Mouse (Mus musculus): Measurements from ENCODE around the gene BC003965. TPM values are rescaled to one million over a fixed set of nuclear protein-coding genes. Genes with fewer than 3 reads are reported as not detected.
"Not testable (repeated sequence)": the region's sequence is repeated elsewhere in the genome, so short reads cannot be mapped to it uniquely, and the experiment has no call there.

The BC003965 gene
- polyA plus RNA-seq, 1 experiment from 2014 or later: 25.1 TPM

DNA sequence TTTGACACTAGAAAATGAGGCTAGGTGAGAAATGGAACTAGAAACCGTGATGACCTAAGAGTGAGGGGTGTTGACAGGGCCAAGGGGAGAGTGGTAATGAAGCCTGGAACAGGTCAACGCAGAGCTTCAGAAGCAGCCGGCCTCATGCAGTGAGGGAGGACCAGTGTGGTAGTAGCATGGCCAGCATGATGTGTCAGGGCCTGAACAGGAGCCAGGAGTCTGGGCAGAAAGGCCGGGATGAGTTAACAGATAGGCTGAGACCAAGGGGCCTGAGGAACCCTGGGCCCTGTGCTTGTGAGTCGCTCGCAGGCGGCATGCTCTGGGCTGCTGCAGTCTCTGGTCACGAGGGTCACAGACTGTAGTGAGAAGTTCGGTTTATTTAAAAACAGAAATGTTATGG, 34.6 kb downstream of the BC003965 start:
- no peak overlapping the region for H3K4me2 ChIP-seq (ENCODE audit: low read length)
- ATAC-seq (ENCODE audit: insufficient number of reproducible peaks, insufficient read depth, low FRiP score, low read depth): no peak
- no peak overlapping the region for H3K9ac ChIP-seq (ENCODE audit: low read length)
- WGBS: 81% methylated on average over 9 of the region's 9 CpGs
- H3K4me1 ChIP-seq (ENCODE audit: control insufficient read depth in 2 of 2, insufficient read depth in 2 of 2, low read length in 2 of 2): peaks cover 2 to 13% of the 10 kb centered on the region in 2 experiments; a peak in 3 of 4 replicates
- no peaks in the 10 kb centered on the region for H3K27me3 ChIP-seq (ENCODE audit: control insufficient read depth, insufficient read depth, low read length)
- H3K4me3 ChIP-seq (ENCODE audit: control insufficient read depth in 1 of 2, insufficient read depth in 1 of 2, low read depth in 1 of 2, low read length in 2 of 2): no peak overlapping the region
- H3K9me3 ChIP-seq (ENCODE audit: control insufficient read depth, low read length): no peaks in the 10 kb centered on the region
- H3K27ac ChIP-seq (replicated peaks in 1 of 2; ENCODE audit: control insufficient read depth in 1 of 2, insufficient read depth in 1 of 2, low read depth in 2 of 2, low read length in 2 of 2): no peak overlapping the region
- H3K36me3 ChIP-seq (ENCODE audit: control insufficient read depth, insufficient read depth, low read length): peaks cover 49% of the 10 kb centered on the region

DNA sequence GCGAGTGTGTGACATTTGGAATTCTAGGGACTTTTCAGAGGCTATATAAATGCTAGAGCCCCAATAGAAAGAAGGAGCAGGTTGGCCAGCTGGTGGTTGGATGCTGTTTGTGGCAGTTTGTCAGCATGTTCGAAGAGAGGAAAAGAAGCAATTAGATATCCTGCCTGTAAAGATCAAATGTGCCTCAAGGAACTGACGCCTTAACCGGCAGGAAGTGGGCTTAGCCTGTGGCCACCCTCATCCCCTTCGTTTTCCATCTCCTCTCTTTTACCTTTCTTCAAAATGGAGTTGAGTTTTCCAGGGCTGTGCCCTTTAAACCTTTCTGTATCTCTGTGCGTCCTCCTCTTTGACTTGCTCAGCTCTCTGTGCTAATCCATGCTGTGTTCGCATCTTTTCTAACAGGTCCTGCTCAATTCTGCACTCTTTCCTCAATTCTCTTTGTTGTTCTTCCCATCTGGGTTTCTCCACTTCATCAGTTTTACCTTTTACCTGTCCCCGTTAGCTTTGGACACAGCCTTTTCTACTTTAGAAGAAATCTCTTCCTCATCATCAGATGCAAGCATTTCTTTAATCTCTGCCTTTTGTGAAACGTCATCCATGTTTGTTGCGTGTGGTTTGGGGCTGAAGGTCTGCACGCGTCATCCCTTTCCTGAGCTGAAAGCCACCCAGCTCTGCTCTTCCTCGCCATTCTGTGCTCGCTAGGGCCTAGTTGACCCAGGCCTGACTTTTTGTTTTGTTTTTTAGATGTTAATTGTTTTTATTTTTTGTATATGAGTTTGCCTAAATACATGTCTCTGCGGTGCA, 35.3 kb downstream of the BC003965 start:
- H3K36me3 ChIP-seq (ENCODE audit: control insufficient read depth, insufficient read depth, low read length): peaks cover 42% of the 10 kb centered on the region
- 88% methylated on average over 15 of the region's 15 CpGs for WGBS

DNA sequence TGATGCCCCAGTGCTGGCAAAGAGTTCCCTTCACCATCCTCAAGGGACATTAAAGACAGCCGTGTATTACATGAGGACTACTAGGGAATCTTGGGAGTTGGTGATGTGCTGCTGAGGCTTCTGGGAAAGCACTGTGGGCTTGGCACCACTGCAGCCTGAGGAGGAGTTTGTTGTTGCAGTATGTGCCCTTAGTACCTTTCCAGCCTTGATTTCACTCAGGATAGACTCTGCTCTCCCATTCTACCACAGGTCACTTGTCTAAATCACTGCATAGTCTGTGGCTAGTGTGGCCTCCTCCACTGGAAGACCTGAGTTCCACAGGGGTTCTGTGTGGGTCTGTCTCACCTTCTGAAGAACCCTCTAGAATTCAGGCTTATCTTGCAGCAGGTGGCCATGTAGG, 36.4 kb downstream of the BC003965 start:
- H3K36me3 ChIP-seq (ENCODE audit: control insufficient read depth, insufficient read depth, low read length): peaks cover 35% of the 10 kb centered on the region
- 70% methylated on average over 1 of the region's 1 CpGs for WGBS
- no peaks in the 10 kb centered on the region for H3K27me3 ChIP-seq (ENCODE audit: control insufficient read depth, insufficient read depth, low read length)
- H3K9ac ChIP-seq (ENCODE audit: low read length): no peak overlapping the region
- no peak for ATAC-seq (ENCODE audit: insufficient number of reproducible peaks, insufficient read depth, low FRiP score, low read depth)
- H3K9me3 ChIP-seq (ENCODE audit: control insufficient read depth, low read length): no peaks in the 10 kb centered on the region
- no peak overlapping the region for H3K4me2 ChIP-seq (ENCODE audit: low read length)
- H3K27ac ChIP-seq (replicated peaks in 1 of 2; ENCODE audit: control insufficient read depth in 1 of 2, insufficient read depth in 1 of 2, low read depth in 2 of 2, low read length in 2 of 2): no peak overlapping the region
- no peak overlapping the region for H3K4me3 ChIP-seq (ENCODE audit: control insufficient read depth in 1 of 2, insufficient read depth in 1 of 2, low read depth in 1 of 2, low read length in 2 of 2)
- peaks cover 2 to 13% of the 10 kb centered on the region in 2 experiments; a peak in 3 of 4 replicates for H3K4me1 ChIP-seq (ENCODE audit: control insufficient read depth in 2 of 2, insufficient read depth in 2 of 2, low read length in 2 of 2)

More for the DNA sequence above, 35.3 kb downstream of the BC003965 start:
- Histone ChIP-seq H3K4me3 (ENCODE audit: control insufficient read depth in 1 of 2, insufficient read depth in 1 of 2, low read depth in 1 of 2, low read length in 2 of 2) (no peak overlapping the region), H3K9ac (ENCODE audit: low read length) (no peak overlapping the region), H3K4me2 (ENCODE audit: low read length) (no peak overlapping the region), H3K27me3 (ENCODE audit: control insufficient read depth, insufficient read depth, low read length) (no peaks in the 10 kb centered on the region), H3K9me3 (ENCODE audit: control insufficient read depth, low read length) (no peaks in the 10 kb centered on the region), H3K27ac (replicated peaks in 1 of 2; ENCODE audit: control insufficient read depth in 1 of 2, insufficient read depth in 1 of 2, low read depth in 2 of 2, low read length in 2 of 2) (no peak overlapping the region), H3K4me1 (ENCODE audit: control insufficient read depth in 2 of 2, insufficient read depth in 2 of 2, low read length in 2 of 2) (peaks cover 2 to 13% of the 10 kb centered on the region in 2 experiments; a peak in 3 of 4 replicates)
- ATAC-seq (ENCODE audit: insufficient number of reproducible peaks, insufficient read depth, low FRiP score, low read depth): no peak

DNA sequence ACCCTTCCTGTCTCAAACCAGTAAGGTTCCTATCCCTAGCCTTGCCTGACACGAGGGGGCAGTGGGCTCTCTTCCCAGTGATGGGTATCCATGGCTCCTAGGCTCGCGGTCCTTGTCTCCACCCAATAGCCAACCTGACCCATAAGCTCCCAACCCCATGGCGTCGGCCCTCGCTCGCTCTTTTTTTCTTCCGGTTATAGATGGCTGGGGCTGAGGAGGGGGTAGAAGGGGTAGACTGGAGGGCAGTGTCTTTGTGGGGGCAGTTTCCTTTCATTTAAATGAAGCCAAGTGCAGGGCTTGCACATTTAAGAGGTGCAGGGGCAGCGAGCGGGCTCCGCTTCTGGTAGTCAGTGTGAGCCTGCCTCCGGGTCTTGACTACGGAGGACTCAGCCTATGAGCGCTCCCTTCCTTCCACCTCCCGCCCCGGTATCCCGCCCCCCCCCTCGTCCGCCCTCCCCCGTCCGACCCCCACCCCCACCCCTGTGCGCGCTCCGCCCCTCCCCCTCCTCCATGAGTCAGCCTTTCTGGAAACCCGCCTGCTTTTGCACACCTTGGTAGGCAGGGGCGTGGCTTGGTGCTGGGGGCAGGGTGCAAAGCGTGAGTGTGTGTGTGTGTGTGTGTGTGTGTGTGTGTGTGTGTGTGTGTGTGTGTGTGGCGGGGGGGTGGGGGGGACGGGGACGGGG, 37.6 kb downstream of the BC003965 start:
- Histone ChIP-seq H3K9ac (ENCODE audit: low read length) (peak overlapping the region; percentile 64), H3K36me3 (ENCODE audit: control insufficient read depth, insufficient read depth, low read length) (peaks cover 28% of the 10 kb centered on the region), H3K27me3 (ENCODE audit: control insufficient read depth, insufficient read depth, low read length) (no peaks in the 10 kb centered on the region), H3K27ac (replicated peaks in 1 of 2; ENCODE audit: control insufficient read depth in 1 of 2, insufficient read depth in 1 of 2, low read depth in 2 of 2, low read length in 2 of 2) (no peak overlapping the region), H3K4me3 (ENCODE audit: control insufficient read depth in 1 of 2, insufficient read depth in 1 of 2, low read depth in 1 of 2, low read length in 2 of 2) (peak overlapping the region; percentile 45 to 56), H3K9me3 (ENCODE audit: control insufficient read depth, low read length) (no peaks in the 10 kb centered on the region), H3K4me2 (ENCODE audit: low read length) (peak overlapping the region; percentile 84), H3K4me1 (ENCODE audit: control insufficient read depth in 2 of 2, insufficient read depth in 2 of 2, low read length in 2 of 2) (peaks cover 2 to 13% of the 10 kb centered on the region in 2 experiments; a peak in 3 of 4 replicates)
- ATAC-seq (ENCODE audit: insufficient number of reproducible peaks, insufficient read depth, low FRiP score, low read depth): peak; percentile 58; the same call in 1 of the 2 replicates
- 2% methylated on average over 17 of the region's 30 CpGs for WGBS

DNA sequence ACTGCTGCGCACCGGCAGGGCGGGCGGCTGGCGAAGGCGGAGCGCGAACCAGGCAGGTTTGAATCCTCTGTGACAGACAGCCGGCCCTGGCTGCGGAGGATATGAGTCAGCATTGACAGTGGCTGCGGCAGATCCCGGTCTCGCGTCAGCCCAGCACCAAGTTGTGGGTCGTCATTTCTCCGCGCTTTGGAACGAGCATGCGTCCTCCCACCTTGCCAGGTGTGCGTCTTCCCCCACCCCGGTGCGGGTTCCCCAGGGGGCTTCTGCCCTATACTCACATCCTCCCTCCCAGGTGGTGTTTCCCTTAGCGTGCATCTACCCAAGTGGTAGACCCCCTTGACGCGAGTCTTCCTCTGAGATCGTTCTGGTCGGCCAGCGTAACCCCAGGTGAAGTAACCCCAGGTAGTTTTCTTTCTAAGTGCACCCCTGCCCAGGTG, 38.2 kb downstream of the BC003965 start:
- not testable (repeated sequence) for H3K9ac ChIP-seq (ENCODE audit: low read length); H3K27me3 ChIP-seq (ENCODE audit: control insufficient read depth, insufficient read depth, low read length); H3K9me3 ChIP-seq (ENCODE audit: control insufficient read depth, low read length); H3K27ac ChIP-seq (replicated peaks in 1 of 2; ENCODE audit: control insufficient read depth in 1 of 2, insufficient read depth in 1 of 2, low read depth in 2 of 2, low read length in 2 of 2)
- ATAC-seq (ENCODE audit: insufficient number of reproducible peaks, insufficient read depth, low FRiP score, low read depth): peak; percentile 62
- peak overlapping the region; percentile 1 to 45; a peak in 3 of 4 replicates for H3K4me3 ChIP-seq (ENCODE audit: control insufficient read depth in 1 of 2, insufficient read depth in 1 of 2, low read depth in 1 of 2, low read length in 2 of 2)
- peak overlapping the region; percentile 84 for H3K4me2 ChIP-seq (ENCODE audit: low read length)
- H3K36me3 ChIP-seq (ENCODE audit: control insufficient read depth, insufficient read depth, low read length): peaks cover 28% of the 10 kb centered on the region
- peaks cover 2 to 13% of the 10 kb centered on the region in 2 experiments; a peak in 3 of 4 replicates for H3K4me1 ChIP-seq (ENCODE audit: control insufficient read depth in 2 of 2, insufficient read depth in 2 of 2, low read length in 2 of 2)
- WGBS: 13% methylated on average over 13 of the region's 28 CpGs

DNA sequence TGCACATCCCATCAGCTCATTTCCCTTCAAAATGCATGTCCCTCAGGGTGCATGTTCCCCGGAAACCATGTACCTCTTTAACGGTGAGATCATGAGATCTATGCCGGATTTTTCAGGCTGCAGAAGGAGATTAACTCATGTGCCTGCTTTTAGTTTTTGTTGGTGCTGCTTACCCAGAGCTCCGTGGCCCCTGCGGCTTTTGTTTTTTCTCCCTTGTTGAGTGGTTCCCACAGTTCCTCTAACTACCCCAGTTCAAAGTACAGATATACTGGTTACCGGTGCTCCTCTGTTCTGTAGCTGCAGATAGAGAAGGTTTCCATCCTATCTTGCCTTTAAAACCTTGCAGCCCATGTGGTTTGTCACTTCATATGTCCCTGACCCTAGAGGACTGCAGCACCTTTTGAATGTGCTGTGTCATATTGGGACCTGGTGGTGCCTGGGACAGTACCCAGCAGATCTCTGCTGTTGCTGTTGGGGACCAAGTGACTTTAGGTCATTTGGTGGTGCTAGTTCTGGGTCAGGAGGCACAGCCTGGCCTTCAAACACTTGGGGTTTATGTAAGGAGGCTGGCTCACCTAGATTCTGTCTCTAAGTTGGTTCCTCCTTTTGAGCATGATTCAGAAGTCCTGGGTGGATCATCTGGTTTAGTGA, 38.7 kb downstream of the BC003965 start:
- H3K9ac ChIP-seq (ENCODE audit: low read length): 0 out of 2 replicates have a peak overlapping the region, but pooled peaks have one; percentile 11
- H3K27ac ChIP-seq (replicated peaks in 1 of 2; ENCODE audit: control insufficient read depth in 1 of 2, insufficient read depth in 1 of 2, low read depth in 2 of 2, low read length in 2 of 2): no peak overlapping the region
- no peak for ATAC-seq (ENCODE audit: insufficient number of reproducible peaks, insufficient read depth, low FRiP score, low read depth)

DNA sequence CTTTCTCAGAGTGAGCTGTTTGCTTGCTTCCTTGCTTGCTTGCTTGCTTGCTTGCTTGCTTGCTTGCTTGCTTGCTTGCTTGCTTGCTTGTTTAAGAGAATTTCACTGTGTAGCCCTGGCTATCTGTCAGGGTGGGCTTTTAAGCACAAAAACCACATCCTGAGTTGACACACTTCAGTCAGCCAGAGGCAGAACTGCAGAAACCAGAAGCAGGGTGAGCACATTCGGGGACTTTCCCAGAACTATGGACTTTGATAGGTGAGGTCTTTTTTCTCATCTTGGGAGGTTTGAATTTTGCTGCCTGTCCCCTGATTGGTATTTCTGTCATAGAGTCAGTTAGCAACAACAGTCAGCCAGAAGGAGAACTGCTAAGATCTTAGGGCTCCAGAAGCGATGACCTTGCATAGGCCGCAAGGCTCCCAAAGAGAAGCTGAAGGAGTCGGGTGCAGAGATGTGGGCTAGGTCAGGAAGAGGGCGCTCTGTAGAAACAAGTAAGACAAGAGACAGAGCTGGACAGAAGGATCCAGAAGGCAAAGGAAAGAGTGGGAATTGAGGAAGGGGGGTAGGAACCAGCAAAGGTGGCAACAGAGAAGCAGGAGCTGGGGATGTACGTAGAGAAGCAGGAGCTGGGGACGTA, 40.4 kb downstream of the BC003965 start:
- no peak overlapping the region; the same call in 1 of the 2 replicates for H3K4me2 ChIP-seq (ENCODE audit: low read length)
- H3K27me3 ChIP-seq (ENCODE audit: control insufficient read depth, insufficient read depth, low read length): no peaks in the 10 kb centered on the region
- H3K27ac ChIP-seq (replicated peaks in 1 of 2; ENCODE audit: control insufficient read depth in 1 of 2, insufficient read depth in 1 of 2, low read depth in 2 of 2, low read length in 2 of 2): no peak overlapping the region
- H3K9ac ChIP-seq (ENCODE audit: low read length): no peak overlapping the region
- ATAC-seq (ENCODE audit: insufficient number of reproducible peaks, insufficient read depth, low FRiP score, low read depth): no peak
- H3K9me3 ChIP-seq (ENCODE audit: control insufficient read depth, low read length): no peaks in the 10 kb centered on the region
- peaks cover 24% of the 10 kb centered on the region for H3K36me3 ChIP-seq (ENCODE audit: control insufficient read depth, insufficient read depth, low read length)
- H3K4me3 ChIP-seq (ENCODE audit: control insufficient read depth in 1 of 2, insufficient read depth in 1 of 2, low read depth in 1 of 2, low read length in 2 of 2): no peak overlapping the region
- 90% methylated on average over 7 of the region's 7 CpGs for WGBS
- peaks cover 2 to 13% of the 10 kb centered on the region in 2 experiments; a peak in 3 of 4 replicates for H3K4me1 ChIP-seq (ENCODE audit: control insufficient read depth in 2 of 2, insufficient read depth in 2 of 2, low read length in 2 of 2)

More for the DNA sequence above, 38.7 kb downstream of the BC003965 start:
- Histone ChIP-seq H3K36me3 (ENCODE audit: control insufficient read depth, insufficient read depth, low read length) (peaks cover 23% of the 10 kb centered on the region), H3K4me2 (ENCODE audit: low read length) (peak overlapping the region; percentile 84), H3K4me3 (ENCODE audit: control insufficient read depth in 1 of 2, insufficient read depth in 1 of 2, low read depth in 1 of 2, low read length in 2 of 2) (peak overlapping the region in 1 of 2 experiments; percentile 20; a peak in 1 of 4 replicates), H3K9me3 (ENCODE audit: control insufficient read depth, low read length) (no peaks in the 10 kb centered on the region), H3K27me3 (ENCODE audit: control insufficient read depth, insufficient read depth, low read length) (no peaks in the 10 kb centered on the region), H3K4me1 (ENCODE audit: control insufficient read depth in 2 of 2, insufficient read depth in 2 of 2, low read length in 2 of 2) (peaks cover 2 to 13% of the 10 kb centered on the region in 2 experiments; a peak in 3 of 4 replicates)
- 48% methylated on average over 6 of the region's 6 CpGs for WGBS

Measured in heart, embryonic 14.5 days (tissue).